Mouse (Mus musculus) midbrain, embryonic 12.5 days (tissue): ENCODE measurements around the gene Cpt1b. TPM values are rescaled to one million over a fixed set of nuclear protein-coding genes. Genes with fewer than 3 reads are reported as not detected.

Source experiments
- ATAC-seq: fragments of 200-750 bp; cut with Nextera tagmentation; 2 replicates; pipeline ENCODE4 v1.8.0; 2017; ENCODE audit warnings: low read depth, moderate TSS enrichment, moderate library complexity; ENCODE audit not compliant: low FRiP score
- H3K27ac ChIP-seq: fragments of 300-500 bp; sonication (generic); replicated peaks from 2 replicates; pipeline ENCODE4 v1.5.1; 2016; ENCODE audit warnings: mild to moderate bottlenecking
- H3K27me3 ChIP-seq: fragments of 300-500 bp; sonication (generic); 2 replicates; pipeline ENCODE4 v1.6.1; 2016; ENCODE audit warnings: mild to moderate bottlenecking
- H3K36me3 ChIP-seq: fragments of 300-500 bp; sonication (generic); 2 replicates; pipeline ENCODE4 v1.6.1; 2016
- H3K4me1 ChIP-seq: fragments of 300-500 bp; sonication (generic); 2 replicates; pipeline ENCODE4 v1.6.1; 2016
- H3K4me2 ChIP-seq: fragments of 300-500 bp; sonication (generic); replicated peaks from 2 replicates; pipeline ENCODE4 v1.6.1; 2016; ENCODE audit warnings: mild to moderate bottlenecking, moderate library complexity
- H3K4me3 ChIP-seq: fragments of 300-500 bp; sonication (generic); 2 replicates; pipeline ENCODE4 v1.5.1; 2016; ENCODE audit warnings: mild to moderate bottlenecking
- H3K9ac ChIP-seq: fragments of 300-500 bp; sonication (generic); replicated peaks from 2 replicates; pipeline ENCODE4 v1.6.1; 2016; ENCODE audit warnings: mild to moderate bottlenecking, moderate library complexity
- H3K9me3 ChIP-seq: fragments of 300-500 bp; sonication (generic); 2 replicates; pipeline ENCODE4 v1.6.1; 2016; ENCODE audit warnings: mild to moderate bottlenecking
- WGBS: fragments of 180-500 bp; shearing (Covaris S2); methylation state at CpG from one replicate; pipeline ENCODE4 v1.1.7; 2016; 5-methylcytosine and 5-hydroxymethylcytosine counted together
- polyA plus RNA-seq: library from polyadenylated mRNA; unstranded; fragments of >200 nt; fragmentation: Nextera tagmentation; extraction: Ambion mirVana; gene quantifications from 2 replicates; pipeline ENCODE4 v1.2.1, GENCODE M21; 2016

Cpt1b gene
- 0.90 and 1.1 TPM in 2 replicates for polyA plus RNA-seq

GRCm38 (mm10) chr15:89425711-89426121, at the start of gene Cpt1b:
Gene Cpt1b, minus strand, starts transcription at chr15:89425863.
- Histone ChIP-seq H3K9me3 (no peaks in the 10 kb centered on the region), H3K4me2 (no peak within 1 kb of the TSS), H3K4me1 (peaks cover 9% of the 10 kb centered on the region), H3K27ac (no peak within 1 kb of the TSS), H3K9ac (peak within 1 kb of the TSS; percentile 41; the same call in 1 of the 2 replicates), H3K36me3 (peaks cover 27% of the 10 kb centered on the region), H3K27me3 (0 out of 2 replicates have a peak, but pooled peaks cover 10% of the 10 kb centered on the region), H3K4me3 (no peak within 1 kb of the TSS)
- no peak for ATAC-seq
- 27% methylated on average over 6 of the region's 6 CpGs for WGBS

- peak; percentile 1; the same call in 1 of the 2 replicates for ATAC-seq
- no peaks in the 10 kb centered on the region; the same call in 1 of the 2 replicates for H3K36me3 ChIP-seq
- 86% methylated on average over 7 of the region's 7 CpGs for WGBS
- H3K9ac ChIP-seq, result peak overlapping the region; percentile 68
- peak overlapping the region; percentile 86 for H3K4me2 ChIP-seq
- peaks cover 15% of the 10 kb centered on the region for H3K4me1 ChIP-seq
- peak overlapping the region; percentile 51; the same call in 1 of the 2 replicates for H3K4me3 ChIP-seq
- H3K27me3 ChIP-seq, result peaks cover 17% of the 10 kb centered on the region
- H3K9me3 ChIP-seq, result no peaks in the 10 kb centered on the region
- no peak overlapping the region for H3K27ac ChIP-seq
Measured at GRCm38 (mm10) chr15:89475293-89475600, 49.6 kb upstream of the Cpt1b start.

DNA sequence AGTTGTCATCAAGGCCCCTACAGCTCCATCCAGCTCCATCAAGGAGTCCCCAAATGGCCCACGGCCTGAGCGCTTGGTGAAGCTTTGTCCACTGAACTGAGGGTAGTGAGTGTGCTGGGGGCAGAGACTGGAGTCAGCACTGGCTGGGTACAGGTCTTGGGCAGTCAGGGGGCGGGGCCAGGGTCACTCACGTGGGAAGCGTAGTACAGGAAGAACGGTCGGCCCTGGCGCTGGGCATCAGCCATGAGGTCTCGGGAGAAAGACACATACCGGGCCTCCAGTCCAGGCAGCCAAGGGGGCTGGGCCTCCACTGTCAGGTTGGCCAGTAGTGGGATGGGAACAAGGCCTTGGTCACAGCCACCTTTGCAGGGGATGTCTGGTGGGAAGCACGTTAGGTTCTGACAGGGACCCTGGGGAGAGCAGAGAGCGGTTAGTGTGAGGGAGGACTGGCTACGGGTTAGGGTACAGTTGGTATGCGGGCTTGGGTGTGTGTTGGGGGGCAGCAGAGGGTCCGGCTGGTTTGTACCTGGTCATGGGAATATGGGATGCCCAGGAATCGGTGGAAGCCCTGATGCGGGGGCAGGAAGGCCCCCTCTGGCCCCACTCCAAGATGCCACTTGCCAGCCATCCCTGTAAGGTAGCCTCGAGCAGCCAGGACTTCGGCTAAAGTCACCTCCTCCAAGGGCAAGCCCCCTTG, 49.1 kb upstream of the Cpt1b start:
- ATAC-seq, result no peak
- 92% methylated on average over 19 of the region's 19 CpGs for WGBS
- H3K9ac ChIP-seq, result no peak overlapping the region; the same call in 1 of the 2 replicates

GRCm38 (mm10) chr15:89473921-89474320, 48.3 kb upstream of the Cpt1b start:
- peaks cover 17% of the 10 kb centered on the region for H3K27me3 ChIP-seq
- no peak for ATAC-seq
- no peak overlapping the region for H3K27ac ChIP-seq
- 97% methylated on average over 8 of the region's 8 CpGs for whole genome bisulfite sequencing
- no peaks in the 10 kb centered on the region for H3K36me3 ChIP-seq
- no peak overlapping the region for H3K9ac ChIP-seq
- H3K4me2 ChIP-seq, result no peak overlapping the region
- H3K4me3 ChIP-seq, result no peak overlapping the region
- H3K4me1 ChIP-seq, result peaks cover 15% of the 10 kb centered on the region
- H3K9me3 ChIP-seq, result no peaks in the 10 kb centered on the region

More for the DNA sequence above, 49.1 kb upstream of the Cpt1b start:
- H3K4me3 ChIP-seq, result no peak overlapping the region
- H3K27me3 ChIP-seq, result peaks cover 17% of the 10 kb centered on the region
- H3K4me2 ChIP-seq, result peak overlapping the region; percentile 86; the same call in 1 of the 2 replicates
- H3K36me3 ChIP-seq, result no peaks in the 10 kb centered on the region
- H3K9me3 ChIP-seq, result no peaks in the 10 kb centered on the region
- H3K4me1 ChIP-seq, result peaks cover 15% of the 10 kb centered on the region
- H3K27ac ChIP-seq, result no peak overlapping the region

DNA sequence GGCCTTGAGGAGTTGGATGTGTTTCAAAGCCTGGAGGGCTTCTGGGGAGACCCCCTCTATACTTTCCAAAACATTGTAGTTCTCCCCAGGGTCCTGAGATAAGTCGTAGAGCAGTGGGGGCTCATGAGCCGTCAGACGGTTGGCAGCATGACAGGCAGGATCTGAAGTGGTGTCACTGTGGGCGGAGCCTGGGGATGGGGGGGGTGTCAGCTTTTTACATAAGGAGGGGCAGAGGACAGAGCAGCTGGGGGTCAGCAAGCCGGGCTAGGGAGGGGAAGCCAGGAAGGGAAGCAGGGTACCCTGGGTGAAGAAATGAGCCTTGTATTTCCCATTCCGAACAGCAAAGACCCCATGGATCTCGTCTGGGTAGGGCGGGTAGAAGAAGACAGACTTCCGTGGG, 47.7 kb upstream of the Cpt1b start:
- Histone ChIP-seq H3K4me3 (no peak overlapping the region), H3K27ac (no peak overlapping the region), H3K36me3 (no peaks in the 10 kb centered on the region), H3K9me3 (no peaks in the 10 kb centered on the region), H3K9ac (no peak overlapping the region), H3K4me1 (peaks cover 15% of the 10 kb centered on the region), H3K27me3 (peaks cover 17% of the 10 kb centered on the region), H3K4me2 (no peak overlapping the region)
- WGBS, result 86% methylated on average over 9 of the region's 9 CpGs
- no peak for ATAC-seq

DNA sequence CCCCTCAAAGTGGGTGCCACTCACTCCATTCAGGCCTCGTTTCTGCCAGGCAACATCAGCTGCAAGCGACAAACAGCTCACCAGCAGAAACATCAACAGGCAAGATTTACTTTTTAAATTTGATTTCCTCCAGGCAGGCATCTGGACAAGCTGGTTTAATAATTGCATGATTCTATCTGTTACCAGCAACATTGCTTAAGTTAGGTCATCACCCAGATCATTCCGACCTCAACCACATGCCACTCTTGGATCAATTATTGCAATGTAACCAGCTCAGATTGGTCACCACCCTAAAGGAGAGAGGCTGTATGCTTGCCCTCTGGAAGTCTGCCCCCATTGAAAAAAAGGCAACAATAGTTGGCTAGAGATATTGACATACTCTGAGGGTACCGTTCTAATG, 45.8 kb upstream of the Cpt1b start:
- Histone ChIP-seq H3K4me2 (no peak overlapping the region), H3K4me1 (peaks cover 13% of the 10 kb centered on the region), H3K9me3 (no peaks in the 10 kb centered on the region), H3K9ac (no peak overlapping the region), H3K4me3 (no peak overlapping the region), H3K27ac (no peak overlapping the region), H3K27me3 (peaks cover 7% of the 10 kb centered on the region), H3K36me3 (no peaks in the 10 kb centered on the region)
- no peak for ATAC-seq
- WGBS, result 92% methylated on average over 4 of the region's 4 CpGs

- H3K4me2 ChIP-seq, result no peak overlapping the region
Measured at GRCm38 (mm10) chr15:89468577-89468976, 42.9 kb upstream of the Cpt1b start.

GRCm38 (mm10) chr15:89465052-89465451, 39.4 kb upstream of the Cpt1b start:
- peak overlapping the region; percentile 30; the same call in 1 of the 2 replicates for H3K27ac ChIP-seq
- ATAC-seq, result peak; percentile 42; the same call in 1 of the 2 replicates

More at GRCm38 (mm10) chr15:89468577-89468976, 42.9 kb upstream of the Cpt1b start:
- H3K4me3 ChIP-seq, result no peak overlapping the region
- no peaks in the 10 kb centered on the region for H3K9me3 ChIP-seq
- peaks cover 5% of the 10 kb centered on the region; the same call in 1 of the 2 replicates for H3K4me1 ChIP-seq
- no peak overlapping the region for H3K27ac ChIP-seq
- no peak for ATAC-seq
- H3K27me3 ChIP-seq, result no peaks in the 10 kb centered on the region
- 29% methylated on average over 2 of the region's 2 CpGs for WGBS
- H3K9ac ChIP-seq, result no peak overlapping the region
- H3K36me3 ChIP-seq, result 0 out of 2 replicates have a peak, but pooled peaks cover 4% of the 10 kb centered on the region

DNA sequence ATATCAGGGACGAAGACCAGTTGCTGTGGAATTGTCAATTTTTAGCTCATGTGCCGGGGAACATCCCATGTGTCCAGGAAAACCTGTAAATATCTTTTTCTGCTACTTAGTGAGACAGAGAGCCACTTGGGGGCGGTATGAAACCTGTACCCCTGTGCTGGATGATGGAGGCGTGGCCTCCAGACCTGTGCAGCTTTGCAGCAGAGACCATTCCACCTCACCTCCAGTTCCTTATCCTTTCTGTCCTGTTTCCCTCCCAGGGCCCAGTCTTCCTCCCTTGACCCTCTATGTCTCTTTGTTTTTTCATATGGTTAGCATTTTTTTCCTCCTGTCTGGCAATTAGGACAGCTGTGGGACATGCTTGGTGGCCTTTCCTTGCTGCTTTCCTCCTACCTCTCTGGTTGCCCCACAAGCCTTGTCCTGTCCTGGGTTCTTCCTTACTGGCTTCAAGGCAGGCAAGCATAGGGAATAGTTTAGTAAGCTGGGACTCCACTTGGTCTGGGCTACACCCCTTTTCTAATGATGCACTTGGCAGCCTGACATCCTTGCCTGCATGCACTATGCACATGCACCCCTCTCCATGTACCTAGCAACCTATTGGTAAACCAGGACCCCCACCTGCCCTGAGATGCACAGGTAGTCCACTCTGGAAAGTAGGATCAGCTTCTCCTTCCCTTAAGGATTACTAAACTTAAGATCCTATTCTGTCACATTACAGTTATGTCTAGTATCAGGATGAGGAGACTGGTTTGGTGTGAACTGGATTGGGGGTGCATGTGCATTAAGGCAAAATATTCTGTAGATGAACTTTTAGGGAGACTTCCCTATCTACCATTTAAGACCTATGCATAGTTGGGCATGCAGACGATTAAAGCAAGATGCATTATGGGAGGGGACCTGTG, 37.9 kb upstream of the Cpt1b start:
- Histone ChIP-seq H3K4me1 (peaks cover 5% of the 10 kb centered on the region; the same call in 1 of the 2 replicates), H3K27ac (no peak overlapping the region), H3K4me2 (no peak overlapping the region), H3K9ac (no peak overlapping the region), H3K9me3 (no peaks in the 10 kb centered on the region), H3K27me3 (no peaks in the 10 kb centered on the region), H3K4me3 (no peak overlapping the region), H3K36me3 (peaks cover 45% of the 10 kb centered on the region)
- no peak for ATAC-seq
- WGBS, result 66% methylated on average over 5 of the region's 5 CpGs

More at GRCm38 (mm10) chr15:89465052-89465451, 39.4 kb upstream of the Cpt1b start:
- H3K9me3 ChIP-seq, result no peaks in the 10 kb centered on the region
- no peak overlapping the region for H3K4me2 ChIP-seq
- no peaks in the 10 kb centered on the region for H3K27me3 ChIP-seq
- peaks cover 5% of the 10 kb centered on the region; the same call in 1 of the 2 replicates for H3K4me1 ChIP-seq
- WGBS, result 3% methylated on average over 1 of the region's 1 CpGs
- H3K4me3 ChIP-seq, result no peak overlapping the region
- H3K9ac ChIP-seq, result no peak overlapping the region
- peaks cover 34% of the 10 kb centered on the region for H3K36me3 ChIP-seq

GRCm38 (mm10) chr15:89462176-89462575, 36.5 kb upstream of the Cpt1b start:
- Histone ChIP-seq H3K27ac (no peak overlapping the region), H3K36me3 (peaks cover 59% of the 10 kb centered on the region), H3K4me3 (no peak overlapping the region), H3K27me3 (no peaks in the 10 kb centered on the region), H3K4me2 (no peak overlapping the region), H3K9me3 (no peaks in the 10 kb centered on the region), H3K9ac (no peak overlapping the region), H3K4me1 (peaks cover 5% of the 10 kb centered on the region; the same call in 1 of the 2 replicates)
- 84% methylated on average over 7 of the region's 7 CpGs for WGBS
- ATAC-seq, result no peak

GRCm38 (mm10) chr15:89461321-89461720, 35.7 kb upstream of the Cpt1b start:
- H3K9ac ChIP-seq, result no peak overlapping the region
- H3K4me1 ChIP-seq, result peaks cover 5% of the 10 kb centered on the region; the same call in 1 of the 2 replicates
- no peak for ATAC-seq
- H3K9me3 ChIP-seq, result no peaks in the 10 kb centered on the region
- WGBS, result 89% methylated on average over 15 of the region's 15 CpGs
- no peak overlapping the region for H3K4me2 ChIP-seq
- peaks cover 68% of the 10 kb centered on the region for H3K36me3 ChIP-seq
- no peak overlapping the region for H3K4me3 ChIP-seq
- H3K27me3 ChIP-seq, result no peaks in the 10 kb centered on the region
- H3K27ac ChIP-seq, result no peak overlapping the region

- H3K36me3 ChIP-seq, result peaks cover 68% of the 10 kb centered on the region
Measured at GRCm38 (mm10) chr15:89460298-89460697, 34.6 kb upstream of the Cpt1b start.

More at GRCm38 (mm10) chr15:89460298-89460697, 34.6 kb upstream of the Cpt1b start:
- Histone ChIP-seq H3K4me3 (no peak overlapping the region), H3K9me3 (no peaks in the 10 kb centered on the region), H3K9ac (no peak overlapping the region), H3K4me2 (no peak overlapping the region), H3K27ac (no peak overlapping the region), H3K4me1 (peaks cover 13% of the 10 kb centered on the region), H3K27me3 (no peaks in the 10 kb centered on the region)
- WGBS, result 83% methylated on average over 10 of the region's 10 CpGs
- no peak for ATAC-seq
